Mouse (Mus musculus): ENCODE data around the gene Gpsm3. TPM values are rescaled to one million over a fixed set of nuclear protein-coding genes. Genes with fewer than 3 reads are reported as not detected.

Gpsm3 gene
- total RNA-seq, 2 experiments from 2014 or later: 21.3 to 69.6 TPM

DNA sequence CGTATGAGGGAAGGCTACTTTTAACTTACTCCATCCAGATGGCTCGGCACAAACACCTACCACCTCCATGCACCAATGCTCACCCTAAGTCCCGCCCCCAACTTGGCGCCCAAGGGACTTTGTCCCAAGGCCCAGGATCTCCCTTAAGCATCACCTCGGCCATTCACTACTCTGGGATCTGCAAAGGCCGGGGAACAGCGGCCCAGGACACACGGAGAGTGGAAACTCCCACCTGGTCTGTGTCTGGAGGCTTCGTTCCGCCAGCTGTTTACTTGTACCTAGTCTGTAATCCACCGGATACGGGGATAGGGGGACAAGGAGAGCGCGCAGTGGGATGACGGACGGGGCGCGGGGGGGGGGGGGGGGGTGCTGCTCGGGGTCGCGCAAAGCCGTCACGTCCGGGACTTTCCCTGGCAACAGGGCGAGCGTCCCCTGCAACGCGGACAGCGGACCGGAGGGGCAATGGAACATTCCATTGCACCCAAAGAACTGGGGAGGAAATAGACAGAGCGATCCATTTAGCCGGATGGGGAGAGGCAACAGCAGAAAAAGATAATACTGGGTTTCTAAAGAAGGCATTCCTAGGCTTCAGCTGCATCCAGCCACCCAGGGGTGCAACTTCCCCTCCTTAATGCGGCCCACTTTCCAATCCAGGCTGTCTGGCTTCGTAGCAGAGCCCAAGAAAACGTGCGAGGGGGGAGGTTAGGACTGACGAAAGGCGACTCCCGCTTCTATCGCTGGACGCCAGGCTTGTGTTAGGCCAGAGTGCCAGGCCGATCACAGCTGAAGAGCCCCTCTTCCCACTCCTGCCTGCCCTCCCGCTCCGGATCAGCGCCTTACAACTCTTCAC, 37.7 kb downstream of the Gpsm3 start:
- peak; percentile 59 for ATAC-seq (replicated peaks; ENCODE audit: low FRiP score, poor library complexity, severe bottlenecking)

- ATAC-seq (replicated peaks; ENCODE audit: low FRiP score, poor library complexity, severe bottlenecking): no peak
These were observed 38.5 kb downstream of the Gpsm3 start, which contains the start of gene Ppt2 for GRCm38 (mm10) chr17:34627943-34628643. Gene Ppt2, minus strand, starts transcription at chr17:34628510.

GRCm38 (mm10) chr17:34628644-34628967, 39.0 kb downstream of the Gpsm3 start:
- no peak for ATAC-seq (replicated peaks; ENCODE audit: low FRiP score, poor library complexity, severe bottlenecking)

DNA sequence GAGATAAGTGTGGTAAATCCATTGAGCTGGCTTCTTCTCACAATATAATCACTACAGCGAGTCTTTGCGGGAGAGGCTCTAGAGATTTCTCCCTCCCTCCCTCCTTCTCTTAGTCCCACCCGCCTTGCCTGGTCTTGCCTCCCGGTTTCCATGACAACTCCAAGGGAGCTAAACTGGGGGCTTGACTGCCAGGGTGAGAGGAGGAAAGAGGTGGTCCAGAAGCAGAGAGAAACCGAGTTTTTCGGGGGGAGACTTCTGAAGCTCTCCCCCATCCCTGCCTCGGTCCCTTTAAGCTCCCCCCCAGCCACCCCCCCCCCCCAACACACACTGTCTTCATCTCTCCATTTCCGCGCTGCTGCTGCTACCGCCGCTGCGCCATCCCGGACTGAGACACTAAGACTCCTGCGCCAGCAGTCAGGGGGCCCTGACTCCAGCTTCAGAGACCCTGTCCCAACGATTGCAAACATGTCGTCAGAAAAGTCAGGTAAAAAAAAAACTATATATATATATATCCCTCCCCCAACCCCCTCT, 39.7 kb downstream of the Gpsm3 start, which contains the start of gene Prrt1:
Gene Prrt1, plus strand, starts transcription at position 313 of the 531 bp plus-strand sequence.
- ATAC-seq (replicated peaks; ENCODE audit: low FRiP score, poor library complexity, severe bottlenecking): no peak

- no peak for ATAC-seq (replicated peaks; ENCODE audit: low FRiP score, poor library complexity, severe bottlenecking)
These were observed 40.4 kb downstream of the Gpsm3 start for GRCm38 (mm10) chr17:34629796-34630603.

DNA sequence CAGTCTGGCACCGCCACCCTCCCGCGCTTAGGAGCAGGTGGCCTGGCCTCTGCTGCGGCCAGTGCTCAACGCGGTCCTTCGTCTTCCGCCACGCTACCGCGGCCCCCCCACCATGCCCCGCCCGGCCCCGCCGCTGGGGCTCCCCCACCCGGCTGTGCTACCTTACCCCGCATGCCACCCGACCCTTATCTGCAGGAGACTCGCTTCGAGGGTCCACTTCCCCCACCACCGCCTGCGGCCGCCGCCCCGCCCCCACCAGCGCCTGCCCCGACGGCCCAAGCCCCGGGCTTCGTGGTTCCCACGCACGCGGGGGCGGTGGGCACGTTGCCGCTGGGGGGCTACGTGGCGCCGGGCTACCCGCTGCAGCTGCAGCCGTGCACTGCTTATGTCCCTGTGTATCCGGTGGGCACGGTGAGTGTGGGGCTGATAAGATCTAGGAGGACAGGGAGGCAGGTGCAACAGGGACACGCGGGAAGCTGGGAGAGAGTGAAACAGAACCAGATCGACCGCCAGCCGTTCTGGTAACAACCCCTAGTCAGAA, 41.2 kb downstream of the Gpsm3 start:
- no peak for ATAC-seq (replicated peaks; ENCODE audit: low FRiP score, poor library complexity, severe bottlenecking)

DNA sequence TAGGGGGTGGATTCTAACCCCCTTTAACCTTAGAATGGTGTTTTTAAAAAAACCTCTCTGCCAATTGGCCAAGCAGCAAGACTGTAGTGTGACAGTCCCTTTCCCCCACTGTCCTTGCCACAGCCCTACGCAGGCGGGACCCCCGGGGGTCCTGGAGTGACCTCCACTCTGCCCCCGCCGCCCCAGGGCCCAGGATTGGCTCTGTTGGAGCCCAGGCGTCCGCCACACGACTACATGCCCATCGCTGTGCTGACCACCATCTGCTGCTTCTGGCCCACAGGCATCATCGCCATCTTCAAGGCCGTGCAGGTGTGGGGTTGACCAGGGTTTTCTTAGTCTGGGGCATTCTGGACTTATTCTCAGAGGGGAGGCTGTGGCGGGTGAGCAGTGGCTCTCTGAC, 42.0 kb downstream of the Gpsm3 start:
- no peak for ATAC-seq (replicated peaks; ENCODE audit: low FRiP score, poor library complexity, severe bottlenecking)

DNA sequence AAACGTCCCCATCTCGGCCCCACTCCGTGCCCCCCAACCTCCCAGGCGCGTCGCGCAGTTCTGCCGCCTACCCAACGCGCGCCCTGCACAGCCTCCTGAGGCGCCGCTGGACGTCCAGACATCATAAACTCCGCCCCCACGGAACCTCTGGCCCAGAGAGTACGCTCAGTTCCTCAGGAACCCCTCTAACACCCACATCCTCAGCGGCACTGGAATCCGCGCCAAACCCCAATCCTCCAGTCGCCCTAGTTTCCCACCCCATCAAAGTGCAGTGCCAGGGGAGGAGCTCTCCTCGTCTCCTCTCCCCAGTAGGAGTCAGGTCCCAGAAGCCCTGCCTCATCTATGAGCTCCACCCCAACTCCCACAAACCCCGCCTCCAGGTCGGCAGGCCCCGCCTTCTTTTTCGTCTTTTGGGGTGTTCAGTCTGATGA, 42.7 kb downstream of the Gpsm3 start:
- ATAC-seq (replicated peaks; ENCODE audit: low FRiP score, poor library complexity, severe bottlenecking): peak; percentile 51

GRCm38 (mm10) chr17:34635671-34636070, 46.1 kb downstream of the Gpsm3 start:
- no peak for ATAC-seq (replicated peaks; ENCODE audit: low FRiP score, poor library complexity, severe bottlenecking)

DNA sequence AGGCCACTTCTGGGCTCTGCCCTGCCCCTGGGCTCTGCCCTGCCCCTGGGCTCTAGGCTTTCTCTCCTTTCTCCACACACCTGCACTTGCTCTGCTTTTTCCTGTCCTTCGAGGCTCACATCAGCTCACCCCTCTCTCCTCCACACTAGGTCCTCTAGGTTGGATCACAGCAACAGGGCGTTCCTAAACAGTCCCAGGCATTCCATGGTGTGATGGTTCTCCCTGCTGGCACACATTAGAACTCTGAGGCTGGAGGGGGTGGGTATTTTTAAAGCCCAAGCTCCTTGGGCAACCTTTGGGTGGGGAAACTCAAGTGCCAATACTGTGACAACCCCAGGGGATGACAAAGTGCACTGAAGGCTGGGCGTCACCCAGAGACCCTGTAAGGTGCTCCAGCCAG, 47.9 kb downstream of the Gpsm3 start:
- ATAC-seq (replicated peaks; ENCODE audit: low FRiP score, poor library complexity, severe bottlenecking): no peak

- ATAC-seq (replicated peaks; ENCODE audit: low FRiP score, poor library complexity, severe bottlenecking): no peak
These were observed 50.1 kb downstream of the Gpsm3 start for GRCm38 (mm10) chr17:34639461-34640255.

- no peak for ATAC-seq (replicated peaks; ENCODE audit: low FRiP score, poor library complexity, severe bottlenecking)
These were observed 51.4 kb downstream of the Gpsm3 start for GRCm38 (mm10) chr17:34640778-34641601.

Other genes starting within 250 kb of the Gpsm3 start
- 0.96 TPM in 1 of 2 replicates, not detected in the other for gene Btnl2, start 235.0 kb upstream of the Gpsm3 start, total RNA-seq (2015; ENCODE audit: low replicate concordance)
- 0.09 and 0.42 TPM in 2 replicates for gene Btnl2, start 235.0 kb upstream of the Gpsm3 start, total RNA-seq (2017; ENCODE audit: low replicate concordance)
- gene Btnl1, start 212.7 kb upstream of the Gpsm3 start, total RNA-seq (2015; ENCODE audit: low replicate concordance): not detected in 2 replicates
- not detected in 2 replicates for gene Btnl1, start 212.7 kb upstream of the Gpsm3 start, total RNA-seq (2017; ENCODE audit: low replicate concordance)
- not detected in 2 replicates for gene BC051142, start 191.0 kb upstream of the Gpsm3 start, total RNA-seq (2015; ENCODE audit: low replicate concordance)
- not detected in 2 replicates for gene BC051142, start 191.0 kb upstream of the Gpsm3 start, total RNA-seq (2017; ENCODE audit: low replicate concordance)
- gene Btnl4, start 112.5 kb upstream of the Gpsm3 start, total RNA-seq (2015; ENCODE audit: low replicate concordance): 0.84 TPM in 1 of 2 replicates, not detected in the other
- not detected in 2 replicates for gene Btnl4, start 112.5 kb upstream of the Gpsm3 start, total RNA-seq (2017; ENCODE audit: low replicate concordance)
- gene Btnl6, start 72.5 kb upstream of the Gpsm3 start, total RNA-seq (2015; ENCODE audit: low replicate concordance): not detected in 2 replicates
- gene Btnl6, start 72.5 kb upstream of the Gpsm3 start, total RNA-seq (2017; ENCODE audit: low replicate concordance): 0.77 TPM in 1 of 2 replicates, not detected in the other
- gene Notch4, start 25.5 kb upstream of the Gpsm3 start, total RNA-seq (2015; ENCODE audit: low replicate concordance): not detected in 2 replicates
- gene Notch4, start 25.5 kb upstream of the Gpsm3 start, total RNA-seq (2017; ENCODE audit: low replicate concordance): not detected in 2 replicates
- 8.4 and 10.4 TPM in 2 replicates for gene Pbx2, start 1.5 kb downstream of the Gpsm3 start, total RNA-seq (2015; ENCODE audit: low replicate concordance)
- gene Pbx2, start 1.5 kb downstream of the Gpsm3 start, total RNA-seq (2017; ENCODE audit: low replicate concordance): 5.5 and 5.9 TPM in 2 replicates
- 0.84 TPM in 1 of 2 replicates, not detected in the other for gene Ager, start 8.1 kb downstream of the Gpsm3 start, total RNA-seq (2015; ENCODE audit: low replicate concordance)
- 0.26 and 1.7 TPM in 2 replicates for gene Ager, start 8.1 kb downstream of the Gpsm3 start, total RNA-seq (2017; ENCODE audit: low replicate concordance)
- 22.2 and 30.2 TPM in 2 replicates for gene Rnf5, start 13.9 kb downstream of the Gpsm3 start, total RNA-seq (2015; ENCODE audit: low replicate concordance)
- 4.1 and 6.1 TPM in 2 replicates for gene Rnf5, start 13.9 kb downstream of the Gpsm3 start, total RNA-seq (2017; ENCODE audit: low replicate concordance)
- gene Agpat1, start 14.5 kb downstream of the Gpsm3 start, total RNA-seq (2015; ENCODE audit: low replicate concordance): 9.6 and 16.5 TPM in 2 replicates
- gene Agpat1, start 14.5 kb downstream of the Gpsm3 start, total RNA-seq (2017; ENCODE audit: low replicate concordance): 8.2 and 12.4 TPM in 2 replicates
- gene Egfl8, start 26.2 kb downstream of the Gpsm3 start, total RNA-seq (2015; ENCODE audit: low replicate concordance): 2.3 TPM in 1 of 2 replicates, not detected in the other
- gene Egfl8, start 26.2 kb downstream of the Gpsm3 start, total RNA-seq (2017; ENCODE audit: low replicate concordance): 0.34 TPM in 1 of 2 replicates, not detected in the other
- 13.6 and 21.3 TPM in 2 replicates for gene Ppt2, start 38.7 kb downstream of the Gpsm3 start, total RNA-seq (2015; ENCODE audit: low replicate concordance)
- 2.9 and 3.3 TPM in 2 replicates for gene Ppt2, start 38.7 kb downstream of the Gpsm3 start, total RNA-seq (2017; ENCODE audit: low replicate concordance)
- gene Prrt1, start 39.7 kb downstream of the Gpsm3 start, total RNA-seq (2015; ENCODE audit: low replicate concordance): not detected in 2 replicates
- not detected in 2 replicates for gene Prrt1, start 39.7 kb downstream of the Gpsm3 start, total RNA-seq (2017; ENCODE audit: low replicate concordance)
- not detected in 2 replicates for gene Fkbpl, start 55.0 kb downstream of the Gpsm3 start, total RNA-seq (2015; ENCODE audit: low replicate concordance)
- gene Fkbpl, start 55.0 kb downstream of the Gpsm3 start, total RNA-seq (2017; ENCODE audit: low replicate concordance): 0.42 and 3.9 TPM in 2 replicates
- gene Atf6b, start 57.3 kb downstream of the Gpsm3 start, total RNA-seq (2015; ENCODE audit: low replicate concordance): 4.2 and 6.9 TPM in 2 replicates
- gene Atf6b, start 57.3 kb downstream of the Gpsm3 start, total RNA-seq (2017; ENCODE audit: low replicate concordance): 4.0 and 6.1 TPM in 2 replicates
- gene Tnxb, start 80.7 kb downstream of the Gpsm3 start, total RNA-seq (2015; ENCODE audit: low replicate concordance): not detected in 2 replicates
- not detected in 2 replicates for gene Tnxb, start 80.7 kb downstream of the Gpsm3 start, total RNA-seq (2017; ENCODE audit: low replicate concordance)
- gene C4b, start 154.1 kb downstream of the Gpsm3 start, total RNA-seq (2015; ENCODE audit: low replicate concordance): 0.38 and 0.84 TPM in 2 replicates
- not detected in 2 replicates for gene C4b, start 154.1 kb downstream of the Gpsm3 start, total RNA-seq (2017; ENCODE audit: low replicate concordance)
- not detected in 2 replicates for gene Cyp21a1, start 214.8 kb downstream of the Gpsm3 start, total RNA-seq (2015; ENCODE audit: low replicate concordance)
- not detected in 2 replicates for gene Cyp21a1, start 214.8 kb downstream of the Gpsm3 start, total RNA-seq (2017; ENCODE audit: low replicate concordance)
- 8.3 and 8.6 TPM in 2 replicates for gene Stk19, start 247.1 kb downstream of the Gpsm3 start, total RNA-seq (2015; ENCODE audit: low replicate concordance)
- gene Stk19, start 247.1 kb downstream of the Gpsm3 start, total RNA-seq (2017; ENCODE audit: low replicate concordance): 5.9 TPM in 2 replicates
- gene Dxo, start 247.2 kb downstream of the Gpsm3 start, total RNA-seq (2015; ENCODE audit: low replicate concordance): 6.5 and 6.9 TPM in 2 replicates
- 3.5 and 19.9 TPM in 2 replicates for gene Dxo, start 247.2 kb downstream of the Gpsm3 start, total RNA-seq (2017; ENCODE audit: low replicate concordance)